Mouse (Mus musculus) cortical plate, adult 2 months (tissue): ENCODE results near the gene Uvrag.
"Not testable (repeated sequence)": the region's sequence is repeated elsewhere in the genome, so short reads cannot be mapped to it uniquely, and the experiment has no call there.

ENCODE experiments used
- CTCF ChIP-seq: fragments of 200-500 bp; IDR thresholded peaks from 2 replicates; pipeline ENCODE4 v1.5.1; 2011; ENCODE audit warnings: mild to moderate bottlenecking, control low read depth, low read length; ENCODE audit not compliant: insufficient read depth; ENCODE audit errors: extremely low read depth
- POLR2A ChIP-seq: fragments of 200-500 bp; IDR thresholded peaks from 2 replicates; pipeline ENCODE4 v1.6.1; 2011; ENCODE audit warnings: mild to moderate bottlenecking, low read length, control low read depth; ENCODE audit not compliant: insufficient read depth; ENCODE audit errors: extremely low read depth

DNA sequence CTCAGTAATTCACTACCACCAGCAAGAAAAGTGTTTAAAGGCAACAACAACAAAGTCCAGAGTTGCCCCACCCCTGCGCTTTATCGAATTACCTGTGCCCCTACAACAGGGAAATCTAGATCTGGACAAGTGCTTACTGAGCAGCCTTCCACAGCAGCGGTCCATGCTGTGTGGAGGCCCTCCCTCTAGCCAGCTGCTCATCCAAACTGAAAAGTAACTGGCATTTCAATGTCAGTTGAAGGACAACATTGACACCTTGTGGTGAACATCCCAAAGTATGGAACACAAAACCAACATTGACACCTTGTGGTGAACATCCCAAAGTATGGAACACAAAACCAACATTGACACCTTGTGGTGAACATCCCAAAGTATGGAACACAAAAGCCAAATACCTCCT is 78.7 kb downstream of the Uvrag start:
- not testable (repeated sequence) for TF ChIP-seq POLR2A, CTCF
